Mouse (Mus musculus) right cerebral cortex, postnatal 25 days (tissue): Measurements from ENCODE around the gene Mdm2.

Source experiments
- DNase-seq: peaks from one replicate; pipeline ENCODE4 v3.0.0; 2022

Gene Mdm2

DNA sequence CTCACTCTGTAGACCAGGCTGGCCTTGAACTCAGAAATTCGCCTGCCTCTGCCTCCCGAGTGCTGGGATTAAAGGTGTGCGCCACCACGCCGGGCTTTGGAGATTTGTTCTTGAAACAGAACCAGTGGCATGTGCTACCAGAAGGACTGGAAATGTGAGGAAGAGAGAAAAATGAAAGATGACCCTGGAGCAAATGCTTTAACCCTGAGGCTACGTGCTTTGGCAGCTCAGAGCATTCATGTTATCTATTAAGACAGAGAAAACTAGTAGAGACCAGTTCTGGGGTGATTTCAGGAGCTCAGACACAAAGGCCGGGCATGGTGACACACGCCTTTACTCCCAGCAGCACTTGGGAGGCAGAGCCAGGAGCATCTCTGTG lies 71.3 kb downstream of the Mdm2 start:
- DNase-seq: no peak
